Mouse (Mus musculus) stomach, embryonic 14.5 days (tissue): ENCODE data around the gene Klhdc9. TPM values are rescaled to one million over a fixed set of nuclear protein-coding genes. Genes with fewer than 3 reads are reported as not detected.
A peak's percentile ranks its signal among the peaks of the same experiment; 100 is the strongest.

ENCODE experiments used
- ATAC-seq: fragments of 200-750 bp; cut with Nextera tagmentation; 2 replicates; pipeline ENCODE4 v1.8.0; 2017; ENCODE audit warnings: low read depth, moderate TSS enrichment; ENCODE audit not compliant: insufficient number of reproducible peaks, insufficient read depth, low FRiP score
- H3K27ac ChIP-seq: fragments of 300-500 bp; sonication (generic); 2 replicates; pipeline ENCODE4 v1.5.1; 2014; ENCODE audit warnings: mild to moderate bottlenecking, low read length, moderate library complexity, mixed read lengths
- H3K27me3 ChIP-seq: fragments of 300-500 bp; sonication (generic); 2 replicates; pipeline ENCODE4 v1.6.1; 2014; ENCODE audit warnings: low read length, control low read depth, mixed read lengths; ENCODE audit not compliant: control insufficient read depth, insufficient read depth
- H3K36me3 ChIP-seq: fragments of 300-500 bp; sonication (generic); 2 replicates; pipeline ENCODE4 v1.6.1; 2014; ENCODE audit warnings: mild to moderate bottlenecking, control low read depth, low read length, moderate library complexity, mixed read lengths; ENCODE audit not compliant: control insufficient read depth, insufficient read depth
- H3K4me1 ChIP-seq: fragments of 300-500 bp; sonication (generic); 2 replicates; pipeline ENCODE4 v1.6.1; 2014; ENCODE audit warnings: low read length, control low read depth, mixed read lengths; ENCODE audit not compliant: control insufficient read depth, insufficient read depth
- H3K4me2 ChIP-seq: fragments of 300-500 bp; sonication (generic); replicated peaks from 2 replicates; pipeline ENCODE4 v1.6.1; 2014; ENCODE audit warnings: low read depth, low read length, control low read depth
- H3K4me3 ChIP-seq: fragments of 300-500 bp; sonication (generic); 2 replicates; pipeline ENCODE4 v1.5.1; 2014; ENCODE audit warnings: low read depth, low read length, control low read depth
- H3K9ac ChIP-seq: fragments of 300-500 bp; sonication (generic); replicated peaks from 2 replicates; pipeline ENCODE4 v1.6.1; 2014; ENCODE audit warnings: low read depth, mild to moderate bottlenecking, control low read depth, low read length, moderate library complexity, mixed read lengths
- H3K9me3 ChIP-seq: fragments of 300-500 bp; sonication (generic); 2 replicates; pipeline ENCODE4 v1.6.1; 2016; ENCODE audit warnings: low read depth, low read length, control low read depth; ENCODE audit not compliant: control insufficient read depth
- WGBS: fragments of 180-500 bp; shearing (Covaris S2); extraction: QIAGEN DNeasy Blood & Tissue Kit; methylation state at CpG from one replicate; pipeline ENCODE4 v1.1.7; 2014; 5-methylcytosine and 5-hydroxymethylcytosine counted together
- polyA plus RNA-seq: library from polyadenylated mRNA; unstranded; fragments of >200 nt; fragmentation: Nextera tagmentation; extraction: Ambion mirVana; gene quantifications from 2 replicates; pipeline ENCODE4 v1.2.1, GENCODE M21; 2014

Gene Klhdc9
- 1.5 and 1.6 TPM in 2 replicates for polyA plus RNA-seq

- Histone ChIP-seq H3K9ac (peak within 1 kb of the TSS; percentile 49), H3K27me3 (no peaks in the 10 kb centered on the region), H3K4me2 (peak within 1 kb of the TSS; percentile 57), H3K9me3 (0 out of 2 replicates have a peak, but pooled peaks cover 3% of the 10 kb centered on the region), H3K4me3 (peak within 1 kb of the TSS; percentile 47), H3K36me3 (peaks cover 15% of the 10 kb centered on the region; the same call in 1 of the 2 replicates), H3K27ac (peak within 1 kb of the TSS; percentile 34; the same call in 1 of the 2 replicates), H3K4me1 (peaks cover 6% of the 10 kb centered on the region)
- WGBS = under 1% methylated on average over 21 of the region's 21 CpGs
- peak; percentile 92 for ATAC-seq
These were observed at the start of gene Klhdc9 for GRCm38 (mm10) chr1:171360656-171361055. Klhdc9 (minus strand) TSS chr1:171360798.

- no peak overlapping the region for H3K4me2 ChIP-seq
- H3K27ac ChIP-seq = no peak overlapping the region
- H3K9me3 ChIP-seq = no peaks in the 10 kb centered on the region
- peaks cover 15% of the 10 kb centered on the region for H3K4me1 ChIP-seq
- H3K36me3 ChIP-seq = peaks cover 6% of the 10 kb centered on the region; the same call in 1 of the 2 replicates
- no peak overlapping the region for H3K9ac ChIP-seq
- H3K4me3 ChIP-seq = no peak overlapping the region
- WGBS = 93% methylated on average over 1 of the region's 1 CpGs
- H3K27me3 ChIP-seq = no peaks in the 10 kb centered on the region
- no peak for ATAC-seq
These were observed 49.6 kb upstream of the Klhdc9 start for GRCm38 (mm10) chr1:171410231-171410630.

DNA sequence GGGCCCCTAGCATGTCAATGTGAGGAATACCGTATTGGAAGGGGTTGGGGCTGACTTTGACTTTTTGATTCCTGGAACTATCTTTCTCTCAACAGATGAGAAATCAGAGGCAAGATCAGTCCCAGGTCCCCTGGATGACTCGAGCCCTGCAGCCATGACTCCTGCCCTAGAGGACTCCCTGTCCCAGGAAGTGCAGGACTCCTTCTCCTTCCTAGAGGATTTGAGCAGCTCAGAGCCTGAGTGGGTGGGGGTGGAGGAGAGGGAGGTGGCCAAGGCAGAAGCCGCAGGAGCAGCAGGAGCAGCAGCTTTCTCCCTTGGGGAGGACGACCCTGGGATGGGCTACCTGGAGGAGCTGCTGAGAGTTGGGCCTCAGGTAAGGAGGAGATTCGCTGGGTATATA, 46.7 kb upstream of the Klhdc9 start:
- Histone ChIP-seq H3K4me1 (no peaks in the 10 kb centered on the region), H3K27me3 (no peaks in the 10 kb centered on the region), H3K27ac (no peak overlapping the region), H3K36me3 (no peaks in the 10 kb centered on the region), H3K4me2 (no peak overlapping the region), H3K4me3 (no peak overlapping the region), H3K9me3 (no peaks in the 10 kb centered on the region), H3K9ac (no peak overlapping the region)
- no peak for ATAC-seq
- 66% methylated on average over 5 of the region's 5 CpGs for WGBS

DNA sequence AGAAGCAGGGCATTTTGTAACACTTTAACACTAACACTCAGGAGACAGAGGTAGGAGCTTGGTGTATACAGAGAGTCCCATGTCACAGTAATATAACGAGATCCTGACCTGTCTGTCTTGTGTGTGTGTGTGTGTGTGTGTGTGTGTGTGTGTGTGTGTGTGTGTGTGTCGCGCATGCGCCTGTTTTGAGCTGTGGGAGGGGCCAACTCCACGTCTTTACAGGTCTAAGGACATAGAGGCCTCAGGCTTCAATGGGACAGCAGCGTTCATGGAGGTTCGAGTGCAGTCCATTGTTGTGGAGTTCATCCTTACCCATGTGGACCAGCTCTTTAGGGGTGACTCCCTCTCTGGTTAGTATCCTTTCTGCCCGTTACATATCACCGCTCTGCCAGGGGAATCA, 42.4 kb upstream of the Klhdc9 start:
- no peaks in the 10 kb centered on the region for H3K27me3 ChIP-seq
- no peaks in the 10 kb centered on the region for H3K9me3 ChIP-seq
- no peak overlapping the region for H3K9ac ChIP-seq
- no peaks in the 10 kb centered on the region for H3K4me1 ChIP-seq
- WGBS = 82% methylated on average over 9 of the region's 9 CpGs
- no peak for ATAC-seq
- no peak overlapping the region for H3K27ac ChIP-seq
- H3K4me3 ChIP-seq = no peak overlapping the region
- H3K36me3 ChIP-seq = no peaks in the 10 kb centered on the region
- no peak overlapping the region for H3K4me2 ChIP-seq

DNA sequence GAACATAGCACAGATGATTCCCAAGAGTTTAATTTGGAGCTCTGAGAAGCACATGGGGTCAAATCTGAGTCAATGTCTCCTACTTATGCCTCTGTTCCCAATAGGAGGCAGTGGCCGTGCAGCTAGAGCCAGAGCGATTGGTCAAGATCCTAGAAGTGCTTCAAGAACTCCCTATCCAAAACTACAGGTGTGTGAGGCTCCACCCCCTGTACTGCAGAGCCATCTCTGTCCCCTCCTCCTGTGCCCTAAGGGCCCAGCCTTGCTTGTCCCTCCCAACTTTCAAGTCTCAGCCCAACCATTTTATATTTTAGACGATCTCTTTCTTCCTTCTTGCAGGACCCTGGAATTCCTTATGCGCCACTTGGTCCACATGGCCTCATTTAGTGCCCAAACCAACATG, 41.2 kb upstream of the Klhdc9 start:
- no peak for ATAC-seq
- Histone ChIP-seq H3K27ac (no peak overlapping the region), H3K4me3 (no peak overlapping the region)

DNA sequence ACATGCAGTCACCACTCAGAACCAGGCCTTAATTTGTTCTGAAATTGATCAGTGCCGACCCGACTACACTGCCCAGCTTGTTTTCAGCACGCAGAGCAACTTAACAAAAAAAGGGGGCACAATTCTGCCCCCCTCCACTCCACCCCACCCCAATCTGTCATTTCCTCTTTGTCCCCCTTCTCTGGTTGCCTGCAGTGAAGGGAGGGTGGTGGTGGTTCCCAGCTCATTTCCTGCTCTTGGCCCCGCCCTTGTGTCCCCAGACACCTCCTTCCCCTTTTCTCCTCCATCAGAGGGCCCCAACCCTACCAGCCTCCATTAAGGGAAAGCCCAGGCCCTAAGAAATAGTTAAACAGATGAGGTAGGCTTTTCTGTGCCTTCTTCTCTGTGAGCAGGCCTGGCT, 29.5 kb upstream of the Klhdc9 start:
- no peak for ATAC-seq
- no peaks in the 10 kb centered on the region for H3K27me3 ChIP-seq
- H3K9ac ChIP-seq = no peak overlapping the region
- H3K4me1 ChIP-seq = peaks cover 3% of the 10 kb centered on the region; the same call in 1 of the 2 replicates
- no peaks in the 10 kb centered on the region for H3K9me3 ChIP-seq
- no peak overlapping the region for H3K4me2 ChIP-seq
- 74% methylated on average over 4 of the region's 4 CpGs for WGBS
- no peak overlapping the region; the same call in 1 of the 2 replicates for H3K27ac ChIP-seq
- no peak overlapping the region for H3K4me3 ChIP-seq
- no peaks in the 10 kb centered on the region for H3K36me3 ChIP-seq

More for the DNA sequence above, 41.2 kb upstream of the Klhdc9 start:
- Histone ChIP-seq H3K4me2 (no peak overlapping the region), H3K9ac (no peak overlapping the region), H3K4me1 (no peaks in the 10 kb centered on the region), H3K27me3 (no peaks in the 10 kb centered on the region), H3K36me3 (no peaks in the 10 kb centered on the region), H3K9me3 (no peaks in the 10 kb centered on the region)
- WGBS = 76% methylated on average over 4 of the region's 4 CpGs

GRCm38 (mm10) chr1:171388376-171389102, 27.9 kb upstream of the Klhdc9 start, which contains the start of gene Arhgap30:
Arhgap30 (plus strand) TSS chr1:171388954.
- no peaks in the 10 kb centered on the region for H3K36me3 ChIP-seq
- H3K27me3 ChIP-seq = no peaks in the 10 kb centered on the region
- H3K9ac ChIP-seq = no peak within 1 kb of the TSS
- H3K9me3 ChIP-seq = no peaks in the 10 kb centered on the region
- H3K27ac ChIP-seq = no peak within 1 kb of the TSS; the same call in 1 of the 2 replicates
- no peak for ATAC-seq
- 78% methylated on average over 15 of the region's 15 CpGs for WGBS
- no peak within 1 kb of the TSS for H3K4me2 ChIP-seq
- H3K4me3 ChIP-seq = no peak within 1 kb of the TSS
- peaks cover 3% of the 10 kb centered on the region; the same call in 1 of the 2 replicates for H3K4me1 ChIP-seq

- H3K27me3 ChIP-seq = no peaks in the 10 kb centered on the region
- 0 out of 2 replicates have a peak, but pooled peaks have one; percentile 34 for ATAC-seq
- no peak overlapping the region for H3K4me2 ChIP-seq
- H3K4me1 ChIP-seq = peaks cover 3% of the 10 kb centered on the region; the same call in 1 of the 2 replicates
- no peak overlapping the region for H3K27ac ChIP-seq
- H3K9ac ChIP-seq = no peak overlapping the region
- 19% methylated on average over 6 of the region's 6 CpGs for WGBS
- H3K9me3 ChIP-seq = no peaks in the 10 kb centered on the region
- no peak overlapping the region for H3K4me3 ChIP-seq
- H3K36me3 ChIP-seq = no peaks in the 10 kb centered on the region
These were observed 26.5 kb upstream of the Klhdc9 start for GRCm38 (mm10) chr1:171387099-171387498.
